Mouse (Mus musculus) ES-E14 (cell line): ENCODE data around the gene Tube1. TPM values are rescaled to one million over a fixed set of nuclear protein-coding genes. Genes with fewer than 3 reads are reported as not detected.

Experiments used
- DNase-seq: peaks from one replicate; pipeline ENCODE4 v3.0.0-alpha.2; 2013; ENCODE audit warnings: low read depth, low spot score
- H3K27ac ChIP-seq: 2 replicates; pipeline ENCODE4 v1.5.1; 2012; ENCODE audit warnings: low read depth, mild to moderate bottlenecking, low read length, moderate library complexity, mixed read lengths; ENCODE audit not compliant: poor library complexity, insufficient read depth, severe bottlenecking
- H3K36me3 ChIP-seq: 2 replicates; pipeline ENCODE4 v1.6.1; 2012; ENCODE audit warnings: mild to moderate bottlenecking, low read length, moderate library complexity, mixed read lengths; ENCODE audit not compliant: control insufficient read depth, poor library complexity, insufficient read depth, severe bottlenecking
- H3K4me1 ChIP-seq, 2 experiments: fragments of 150-350 bp in 1 of 2; sonication (generic) in 1 of 2; 2 replicates each; pipeline ENCODE4 v1.6.1; 2012; ENCODE audit warnings: low read length in 2 of 2, mild to moderate bottlenecking in 1 of 2, mixed read lengths in 1 of 2; ENCODE audit not compliant: control insufficient read depth in 2 of 2, insufficient read depth in 2 of 2, poor library complexity in 1 of 2
- H3K4me3 ChIP-seq, 2 experiments: fragments of 150-350 bp in 1 of 2; sonication (generic) in 1 of 2; 2 replicates each; pipeline ENCODE4 v1.5.1; 2012; ENCODE audit warnings: low read length in 2 of 2, low read depth in 1 of 2, mild to moderate bottlenecking in 1 of 2, mixed read lengths in 1 of 2; ENCODE audit not compliant: insufficient read depth in 1 of 2, poor library complexity in 1 of 2, severe bottlenecking in 1 of 2
- H3K9ac ChIP-seq: 2 replicates; pipeline ENCODE4 v1.6.1; 2012; ENCODE audit warnings: low read depth, mild to moderate bottlenecking, low read length, mixed read lengths; ENCODE audit not compliant: poor library complexity, insufficient read depth, severe bottlenecking
- H3K9me3 ChIP-seq: fragments of 150-350 bp; sonication (generic); 2 replicates; pipeline ENCODE4 v1.6.1; 2012; ENCODE audit warnings: low read depth, mild to moderate bottlenecking, low read length; ENCODE audit not compliant: control insufficient read depth, insufficient read depth
- CHD2 ChIP-seq: IDR thresholded peaks from 2 replicates; pipeline ENCODE4 v1.6.1; 2014; ENCODE audit warnings: mild to moderate bottlenecking, low read depth, low read length, inconsistent platforms
- HCFC1 ChIP-seq: IDR thresholded peaks from 2 replicates; pipeline ENCODE4 v1.6.1; 2012; ENCODE audit warnings: low read length, inconsistent platforms, borderline replicate concordance; ENCODE audit not compliant: insufficient read depth
- MAFK ChIP-seq: IDR thresholded peaks from 2 replicates; pipeline ENCODE4 v1.6.1; 2014; ENCODE audit warnings: mild to moderate bottlenecking, low read depth, low read length, inconsistent platforms; ENCODE audit not compliant: insufficient read depth
- ZC3H11A ChIP-seq: IDR thresholded peaks from 2 replicates; pipeline ENCODE4 v1.6.1; 2012; ENCODE audit warnings: low read depth, mild to moderate bottlenecking, inconsistent platforms, low read length, borderline replicate concordance
- ZNF384 ChIP-seq: IDR thresholded peaks from 2 replicates; pipeline ENCODE4 v1.6.1; 2012; ENCODE audit warnings: low read depth, low read length, inconsistent platforms
- in situ Hi-C, 2 experiments: fragments of 600-800 bp; cut with MboI; formaldehyde crosslinking; loops; one replicate each; pipeline ENCODE4 v1.15.1; 2025; ENCODE audit warnings: low sequenced_read_pairs in 2 of 2, inconsistent platforms in 1 of 2; ENCODE audit not compliant: unreplicated experiment in 2 of 2
- total RNA-seq: library from RNA; depleted of rRNA; stranded (reverse); fragments of 300-350 nt; gene quantifications from 2 replicates; pipeline ENCODE4 v1.2.3, GENCODE M21; 2012

The Tube1 gene
- total RNA-seq, 1 experiment = 8.9 TPM

DNA sequence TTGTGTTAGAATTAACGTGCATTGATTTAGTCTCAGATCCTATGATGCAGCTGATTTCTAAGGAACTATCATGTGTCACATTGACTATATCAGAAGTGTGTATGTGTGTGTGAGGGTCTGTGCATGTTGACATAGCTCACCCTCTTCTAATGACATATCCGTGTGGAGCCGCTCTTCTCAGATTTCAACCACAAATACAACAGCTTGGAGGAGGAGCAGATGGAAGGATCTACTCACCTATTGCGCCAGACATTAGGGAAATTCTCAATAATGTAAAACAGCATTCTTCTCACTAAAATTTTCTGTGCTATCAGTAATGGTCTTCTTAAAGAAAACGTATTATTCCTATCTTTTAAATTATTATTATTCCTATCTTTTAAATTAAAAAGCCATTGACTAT, 22.9 kb downstream of the Tube1 start:
- DNase-seq = no peak
- Histone ChIP-seq H3K9me3 (no peaks in the 10 kb centered on the region), H3K9ac (no peak overlapping the region), H3K4me3 (no peak overlapping the region), H3K36me3 (no peaks in the 10 kb centered on the region), H3K27ac (no peak overlapping the region), H3K4me1 (peaks cover 3 to 8% of the 10 kb centered on the region in 2 experiments; a peak in 1 of 4 replicates)
- no peak for TF ChIP-seq ZC3H11A
- TF ChIP-seq MAFK = no peak
- TF ChIP-seq HCFC1 = no peak
- TF ChIP-seq ZNF384 = no peak
- in situ Hi-C loops = no loop called here

DNA sequence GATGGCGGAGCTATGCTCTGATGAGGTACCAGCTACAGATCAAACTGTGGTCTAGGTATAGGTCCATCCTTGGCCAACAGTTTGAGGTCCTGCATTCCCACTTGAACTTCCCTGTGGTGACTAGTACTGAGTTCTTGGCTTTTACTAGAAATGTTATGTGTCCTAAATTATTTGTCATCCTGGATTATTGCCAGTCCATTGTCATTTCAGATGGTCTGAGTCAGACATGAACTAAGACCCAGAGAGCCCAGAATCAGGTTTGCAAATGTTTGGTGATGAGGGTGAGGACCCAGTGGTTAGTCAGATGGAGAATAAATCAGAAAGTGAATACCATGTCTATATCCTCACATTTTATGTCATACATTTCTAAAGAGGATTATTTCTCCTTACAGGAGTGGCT, 23.5 kb downstream of the Tube1 start:
- no peak for DNase-seq
- Histone ChIP-seq H3K4me3 (no peak overlapping the region), H3K27ac (no peak overlapping the region), H3K4me1 (peaks cover 3 to 8% of the 10 kb centered on the region in 2 experiments; a peak in 1 of 4 replicates), H3K36me3 (no peaks in the 10 kb centered on the region), H3K9me3 (no peaks in the 10 kb centered on the region), H3K9ac (no peak overlapping the region)
- in situ Hi-C loops = no loop called here
- TF ChIP-seq ZNF384 (no peak), HCFC1 (no peak), ZC3H11A (no peak), CHD2 (no peak), MAFK (no peak)

DNA sequence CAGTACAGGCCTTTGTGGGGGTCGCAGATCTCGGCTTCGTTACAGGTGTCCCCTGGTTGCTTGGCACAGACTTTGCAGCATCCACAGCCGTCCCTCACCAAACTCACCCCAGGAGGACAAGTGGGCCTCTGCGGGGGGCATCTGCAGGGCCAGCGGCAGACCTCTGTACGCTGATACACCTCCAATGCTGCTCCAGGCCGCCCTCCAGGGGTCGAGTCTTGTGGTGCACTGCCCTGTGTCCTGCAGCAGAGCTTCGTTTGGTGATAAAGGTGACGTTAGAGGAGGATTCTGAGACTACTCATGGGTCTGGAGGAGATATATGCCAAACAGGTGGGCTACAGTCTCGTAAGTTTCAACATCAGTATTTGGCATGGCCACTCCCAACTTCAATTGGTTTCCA, 24.5 kb downstream of the Tube1 start:
- no peak overlapping the region for H3K9ac ChIP-seq
- H3K4me1 ChIP-seq = peaks cover 3 to 8% of the 10 kb centered on the region in 2 experiments; a peak in 1 of 4 replicates
- no peaks in the 10 kb centered on the region for H3K9me3 ChIP-seq
- no peak overlapping the region for H3K27ac ChIP-seq
- no peaks in the 10 kb centered on the region for H3K36me3 ChIP-seq
- in situ Hi-C loops = no loop called here
- TF ChIP-seq CHD2 (no peak), HCFC1 (no peak), ZNF384 (no peak), MAFK (no peak), ZC3H11A (no peak)
- H3K4me3 ChIP-seq = peak overlapping the region in 1 of 2 experiments; percentile 28; a peak in 1 of 4 replicates
- DNase-seq = no peak

DNA sequence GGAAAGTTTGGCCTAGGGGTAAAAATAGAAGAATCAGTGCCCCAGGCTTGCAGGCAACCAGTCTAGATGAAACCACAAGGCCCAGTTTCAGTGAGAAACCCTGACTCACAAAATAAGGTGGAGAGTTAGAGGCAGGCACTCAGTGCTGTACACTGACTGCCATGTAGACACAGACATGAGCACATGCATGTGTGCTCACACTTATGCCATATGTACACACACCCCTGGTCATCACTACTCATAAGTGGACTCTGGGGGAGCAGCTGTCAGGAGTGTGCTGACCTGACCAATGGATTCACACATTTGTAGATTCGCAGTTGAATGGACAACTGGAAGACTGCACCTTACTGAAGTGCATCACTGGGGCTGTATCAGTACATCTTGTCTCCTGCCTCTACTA, 27.6 kb downstream of the Tube1 start:
- no peak overlapping the region for H3K9ac ChIP-seq
- in situ Hi-C loops = no loop called here
- H3K36me3 ChIP-seq = no peaks in the 10 kb centered on the region
- H3K9me3 ChIP-seq = no peaks in the 10 kb centered on the region
- no peak overlapping the region for H3K27ac ChIP-seq
- peaks cover 2 to 6% of the 10 kb centered on the region in 2 experiments; a peak in 3 of 4 replicates for H3K4me1 ChIP-seq
- no peak for DNase-seq
- no peak overlapping the region for H3K4me3 ChIP-seq
- TF ChIP-seq HCFC1 = no peak
